In genomic region chr10:75641721-75642222, GRCm38 (mm10) we compare ENCODE assay signal across 18 mouse cellular contexts. TPM values are rescaled to one million over a fixed set of nuclear protein-coding genes. Genes with fewer than 3 reads are reported as not detected.
DNase-seq lines count a peak whose midpoint lies in the region; ATAC-seq lines count a peak whose summit lies in the region.
"Had no signal": no experiment of that assay in that cellular context is flagged by ENCODE, and none has a peak within 500 bp of the region (broad histone marks: within the 10 kb centered on the region; RNA-seq: fewer than 3 reads in every experiment).

No protein-coding gene starts in this region.

- H3K9ac ChIP-seq in kidney, embryonic 15.5 days, result no peak overlapping the region
- H3K9ac ChIP-seq: heart, embryonic 15.5 days; intestine, embryonic 15.5 days; limb, embryonic 13.5 days; liver, embryonic 14.5 days had no signal

- no peaks in the 10 kb centered on the region for H3K27me3 ChIP-seq in kidney, embryonic 15.5 days
- H3K27me3 ChIP-seq: heart, embryonic 15.5 days; intestine, embryonic 15.5 days; limb, embryonic 13.5 days had no signal

- H3K27ac ChIP-seq in kidney, embryonic 15.5 days, result no peak overlapping the region
- H3K27ac ChIP-seq: heart, embryonic 15.5 days; intestine, embryonic 15.5 days; layer of hippocampus, adult 2 months; limb, embryonic 13.5 days; liver, embryonic 14.5 days had no signal

- 90% methylated on average over 7 of the region's 7 CpGs for WGBS in kidney, embryonic 15.5 days

- H3K36me3 ChIP-seq in kidney, embryonic 15.5 days, result peaks cover 8% of the 10 kb centered on the region; the same call in 1 of the 2 replicates
- H3K36me3 ChIP-seq: intestine, embryonic 15.5 days had no signal

- no peak overlapping the region for H3K4me2 ChIP-seq in kidney, embryonic 15.5 days
- H3K4me2 ChIP-seq: heart, embryonic 15.5 days; limb, embryonic 13.5 days had no signal

- no peaks in the 10 kb centered on the region for H3K9me3 ChIP-seq in kidney, embryonic 15.5 days (replicated peaks)
- H3K9me3 ChIP-seq: heart, embryonic 15.5 days; intestine, embryonic 15.5 days; limb, embryonic 13.5 days had no signal

- ATAC-seq in kidney, embryonic 15.5 days (replicated peaks; ENCODE audit: low FRiP score), result no peak
- no peak for ATAC-seq in erythroblast, adult 5-6 weeks (replicated peaks; ENCODE audit: low FRiP score, poor library complexity, severe bottlenecking)
- ATAC-seq: forebrain, embryonic 16.5 days; intestine, embryonic 15.5 days; midbrain, embryonic 16.5 days had no signal

- peak; percentile 3 for DNase-seq in kidney, adult 9 months
- peak; percentile 49 for DNase-seq in CD4-positive, CD25-positive, alpha-beta regulatory T cell, adult 2 months (ENCODE audit: low read depth, low spot score)
- DNase-seq in c-Kit-positive CD71-positive TER-119-negative erythroid progenitor cells, embryonic 14.5 days (ENCODE audit: low read depth), result peak; percentile 23
- peak; percentile 17 to 20 for DNase-seq in cerebellum, postnatal 25 days
- no peak for DNase-seq in thymus, postnatal 10 days (ENCODE audit: low spot score in 2 of 2)
- no peak for DNase-seq in ovary, postnatal 36 days (ENCODE audit: low spot score)
- DNase-seq: adrenal gland, postnatal 36 days; heart, adult 11 months; thymus, adult 18-20 months had no signal

- peaks cover 23% of the 10 kb centered on the region for H3K4me1 ChIP-seq in kidney, embryonic 15.5 days

- no peak overlapping the region for H3K4me3 ChIP-seq in kidney, embryonic 15.5 days (replicated peaks)
- H3K4me3 ChIP-seq: heart, embryonic 15.5 days; intestine, embryonic 15.5 days; layer of hippocampus, adult 2 months; limb, embryonic 13.5 days had no signal

RNA-seq across cellular contexts. Expression of gene Susd2, which starts 2.0 kb away (rescaled TPM):
- polyA plus RNA-seq in kidney, embryonic 15.5 days (2015; fragmentation: Nextera tagmentation; extraction: Ambion mirVana), result 16.5 and 22.6 TPM in 2 replicates
- 1.7 and 5.2 TPM in 2 replicates for total RNA-seq in erythroblast, adult 5-6 weeks (2015; ENCODE audit: low replicate concordance)
- 3.8 and 4.0 TPM in 2 replicates for total RNA-seq in erythroblast, adult 5-6 weeks (2017; ENCODE audit: low replicate concordance)

RNA-seq across cellular contexts. Expression of gene Ggt5, which starts 52.6 kb away (rescaled TPM):
- 6.7 and 7.7 TPM in 2 replicates for polyA plus RNA-seq in kidney, embryonic 15.5 days (2015; fragmentation: Nextera tagmentation; extraction: Ambion mirVana)
- 0.42 and 1.3 TPM in 2 replicates for total RNA-seq in erythroblast, adult 5-6 weeks (2015; ENCODE audit: low replicate concordance)
- total RNA-seq in erythroblast, adult 5-6 weeks (2017; ENCODE audit: low replicate concordance), result 4.9 and 6.6 TPM in 2 replicates

Comparison
In these comparisons a context has a peak if more than half of its experiments do, and no peak if none do; other contexts are left out.
1. DNase-seq: peak in kidney, adult 9 months (single experiment), CD4-positive, CD25-positive, alpha-beta regulatory T cell, adult 2 months (single experiment), c-Kit-positive CD71-positive TER-119-negative erythroid progenitor cells, embryonic 14.5 days (single experiment) and cerebellum, postnatal 25 days (2 of 2); none in thymus, postnatal 10 days (0 of 2) and ovary, postnatal 36 days (single experiment).